Mouse (Mus musculus): ENCODE data around the gene Galntl6.

GRCm38 (mm10) chr8:58258577-58259315 is 653.7 kb downstream of the Galntl6 start:
- no peak for TF ChIP-seq POLR2A (IDR thresholded peaks at IDR 0.05; ENCODE audit: borderline replicate concordance, control insufficient read depth, low read depth, low read length)
- TF ChIP-seq CTCF (IDR thresholded peaks at IDR 0.05; ENCODE audit: control insufficient read depth, insufficient read depth, low read length), result no peak
